Mouse (Mus musculus): ENCODE measurements around the gene Crhr1. TPM values are rescaled to one million over a fixed set of nuclear protein-coding genes. Genes with fewer than 3 reads are reported as not detected.
A peak's percentile ranks its signal among the peaks of the same experiment; 100 is the strongest.

The Crhr1 gene
- total and polyA plus RNA-seq, 3 experiments: not detected

GRCm38 (mm10) chr11:104187766-104188165 lies 55.1 kb downstream of the Crhr1 start:
- no peak for TF ChIP-seq CTCF (IDR thresholded peaks at IDR 0.05)

GRCm38 (mm10) chr11:104190008-104190407 lies 57.4 kb downstream of the Crhr1 start:
- no peak for TF ChIP-seq POLR2A (IDR thresholded peaks at IDR 0.05; ENCODE audit: insufficient read depth, low read depth, low read length)
- TF ChIP-seq CTCF (IDR thresholded peaks at IDR 0.05): no peak
- no peak for TF ChIP-seq EP300 (IDR thresholded peaks at IDR 0.05; ENCODE audit: insufficient read depth, low read depth, low read length)
- H3K9ac ChIP-seq (ENCODE audit: low read depth, low read length): no peak overlapping the region
- H3K36me3 ChIP-seq (ENCODE audit: control insufficient read depth, insufficient read depth, low read length): no peaks in the 10 kb centered on the region
- H3K27me3 ChIP-seq (ENCODE audit: control insufficient read depth, insufficient read depth, low read length): no peaks in the 10 kb centered on the region
- intact Hi-C loops (cut with DNase I): no loop called here
- DNase-seq: no peak
- H3K4me1 ChIP-seq (ENCODE audit: control insufficient read depth, insufficient read depth, low read length): no peaks in the 10 kb centered on the region
- WGBS: 57% methylated on average over 2 of the region's 2 CpGs
- no peak overlapping the region for H3K27ac ChIP-seq
- no peak overlapping the region for H3K4me3 ChIP-seq
- H3K79me2 ChIP-seq (replicated peaks; ENCODE audit: control insufficient read depth, insufficient read depth, low read length): no peaks in the 10 kb centered on the region

More at GRCm38 (mm10) chr11:104187766-104188165, 55.1 kb downstream of the Crhr1 start:
- Histone ChIP-seq H3K4me3 (no peak overlapping the region), H3K27me3 (ENCODE audit: control insufficient read depth, insufficient read depth, low read length) (no peaks in the 10 kb centered on the region), H3K9ac (ENCODE audit: low read depth, low read length) (no peak overlapping the region), H3K36me3 (ENCODE audit: control insufficient read depth, insufficient read depth, low read length) (no peaks in the 10 kb centered on the region), H3K4me1 (ENCODE audit: control insufficient read depth, insufficient read depth, low read length) (no peaks in the 10 kb centered on the region), H3K79me2 (replicated peaks; ENCODE audit: control insufficient read depth, insufficient read depth, low read length) (no peaks in the 10 kb centered on the region), H3K27ac (no peak overlapping the region)
- WGBS: 88% methylated on average over 10 of the region's 10 CpGs
- no peak for DNase-seq
- intact Hi-C loops (cut with DNase I): no loop called here

GRCm38 (mm10) chr11:104195382-104195781 lies 62.7 kb downstream of the Crhr1 start:
- no peaks in the 10 kb centered on the region for H3K4me1 ChIP-seq (ENCODE audit: control insufficient read depth, insufficient read depth, low read length)
- no peak overlapping the region for H3K4me3 ChIP-seq
- no peak overlapping the region for H3K27ac ChIP-seq
- TF ChIP-seq CTCF (IDR thresholded peaks at IDR 0.05) (no peak), EP300 (IDR thresholded peaks at IDR 0.05; ENCODE audit: insufficient read depth, low read depth, low read length) (no peak), POLR2A (IDR thresholded peaks at IDR 0.05; ENCODE audit: insufficient read depth, low read depth, low read length) (no peak)
- no peaks in the 10 kb centered on the region for H3K27me3 ChIP-seq (ENCODE audit: control insufficient read depth, insufficient read depth, low read length)
- H3K9ac ChIP-seq (ENCODE audit: low read depth, low read length): no peak overlapping the region
- no peaks in the 10 kb centered on the region for H3K79me2 ChIP-seq (replicated peaks; ENCODE audit: control insufficient read depth, insufficient read depth, low read length)
- no peaks in the 10 kb centered on the region for H3K36me3 ChIP-seq (ENCODE audit: control insufficient read depth, insufficient read depth, low read length)
- no peak for DNase-seq
- intact Hi-C loops (cut with DNase I): loop anchor here (5.0 kb wide), 2 partner anchors 82 to 433 kb away; no protein-coding TSS in a partner anchor
- WGBS: 70% methylated on average over 11 of the region's 11 CpGs

GRCm38 (mm10) chr11:104195791-104196190 lies 63.1 kb downstream of the Crhr1 start:
- no peaks in the 10 kb centered on the region for H3K79me2 ChIP-seq (replicated peaks; ENCODE audit: control insufficient read depth, insufficient read depth, low read length)
- H3K9ac ChIP-seq (ENCODE audit: low read depth, low read length): no peak overlapping the region
- peak; percentile 39 to 71 for DNase-seq
- TF ChIP-seq CTCF (IDR thresholded peaks at IDR 0.05) (peak; percentile 95), POLR2A (IDR thresholded peaks at IDR 0.05; ENCODE audit: insufficient read depth, low read depth, low read length) (no peak), EP300 (IDR thresholded peaks at IDR 0.05; ENCODE audit: insufficient read depth, low read depth, low read length) (0 out of 2 replicates have a peak, but pooled peaks have one; percentile 59)
- no peak overlapping the region for H3K4me3 ChIP-seq
- no peaks in the 10 kb centered on the region for H3K4me1 ChIP-seq (ENCODE audit: control insufficient read depth, insufficient read depth, low read length)
- intact Hi-C loops (cut with DNase I): loop anchor here (2.0 to 5.0 kb wide), 3 partner anchors 35 to 433 kb away; partner anchors contain the start of gene Mapt
- no peak overlapping the region for H3K27ac ChIP-seq
- H3K27me3 ChIP-seq (ENCODE audit: control insufficient read depth, insufficient read depth, low read length): no peaks in the 10 kb centered on the region
- no peaks in the 10 kb centered on the region for H3K36me3 ChIP-seq (ENCODE audit: control insufficient read depth, insufficient read depth, low read length)
- WGBS: 11% methylated on average over 9 of the region's 9 CpGs

GRCm38 (mm10) chr11:104197861-104198260 lies 65.2 kb downstream of the Crhr1 start:
- no peak overlapping the region for H3K9ac ChIP-seq (ENCODE audit: low read depth, low read length)
- 4% methylated on average over 10 of the region's 10 CpGs for WGBS
- intact Hi-C loops (cut with DNase I): loop anchor here (2.0 to 5.0 kb wide), 3 partner anchors 33 to 436 kb away; partner anchors contain the start of gene Mapt
- no peaks in the 10 kb centered on the region for H3K79me2 ChIP-seq (replicated peaks; ENCODE audit: control insufficient read depth, insufficient read depth, low read length)
- no peak overlapping the region for H3K4me3 ChIP-seq
- H3K27ac ChIP-seq: no peak overlapping the region
- H3K36me3 ChIP-seq (ENCODE audit: control insufficient read depth, insufficient read depth, low read length): no peaks in the 10 kb centered on the region
- no peaks in the 10 kb centered on the region for H3K27me3 ChIP-seq (ENCODE audit: control insufficient read depth, insufficient read depth, low read length)
- DNase-seq: no peak
- no peak for TF ChIP-seq CTCF (IDR thresholded peaks at IDR 0.05)
- TF ChIP-seq POLR2A (IDR thresholded peaks at IDR 0.05; ENCODE audit: insufficient read depth, low read depth, low read length): no peak
- TF ChIP-seq EP300 (IDR thresholded peaks at IDR 0.05; ENCODE audit: insufficient read depth, low read depth, low read length): no peak
- no peaks in the 10 kb centered on the region for H3K4me1 ChIP-seq (ENCODE audit: control insufficient read depth, insufficient read depth, low read length)

GRCm38 (mm10) chr11:104203271-104203670 lies 70.6 kb downstream of the Crhr1 start:
- Histone ChIP-seq H3K79me2 (replicated peaks; ENCODE audit: control insufficient read depth, insufficient read depth, low read length) (no peaks in the 10 kb centered on the region), H3K4me1 (ENCODE audit: control insufficient read depth, insufficient read depth, low read length) (no peaks in the 10 kb centered on the region), H3K36me3 (ENCODE audit: control insufficient read depth, insufficient read depth, low read length) (no peaks in the 10 kb centered on the region), H3K9ac (ENCODE audit: low read depth, low read length) (no peak overlapping the region), H3K27me3 (ENCODE audit: control insufficient read depth, insufficient read depth, low read length) (no peaks in the 10 kb centered on the region), H3K4me3 (no peak overlapping the region), H3K27ac (no peak overlapping the region)
- intact Hi-C loops (cut with DNase I): no loop called here
- no peak for DNase-seq
- TF ChIP-seq CTCF (IDR thresholded peaks at IDR 0.05) (no peak), EP300 (IDR thresholded peaks at IDR 0.05; ENCODE audit: insufficient read depth, low read depth, low read length) (no peak), POLR2A (IDR thresholded peaks at IDR 0.05; ENCODE audit: insufficient read depth, low read depth, low read length) (no peak)
- 42% methylated on average over 3 of the region's 3 CpGs for WGBS
